Mouse (Mus musculus) heart, embryonic 11.5 days (tissue): Measurements from ENCODE around the gene Ccdc134. TPM values are rescaled to one million over a fixed set of nuclear protein-coding genes. Genes with fewer than 3 reads are reported as not detected.
A peak's percentile ranks its signal among the peaks of the same experiment; 100 is the strongest.

Source experiments
- ATAC-seq: fragments of 200-750 bp; cut with Nextera tagmentation; replicated peaks from 2 replicates; pipeline ENCODE4 v1.8.0; 2017; ENCODE audit warnings: moderate library complexity; ENCODE audit not compliant: insufficient number of reproducible peaks, low FRiP score, low TSS enrichment
- H3K27ac ChIP-seq: fragments of 300-500 bp; sonication (generic); 2 replicates; pipeline ENCODE4 v1.5.1; 2014; ENCODE audit warnings: mild to moderate bottlenecking, low read depth, low read length
- H3K27me3 ChIP-seq: fragments of 300-500 bp; sonication (generic); 2 replicates; pipeline ENCODE4 v1.6.1; 2014; ENCODE audit warnings: mild to moderate bottlenecking, low read length, mixed read lengths; ENCODE audit not compliant: control insufficient read depth, insufficient read depth
- H3K36me3 ChIP-seq: fragments of 300-500 bp; sonication (generic); 2 replicates; pipeline ENCODE4 v1.6.1; 2014; ENCODE audit warnings: mild to moderate bottlenecking, low read length, moderate library complexity, mixed read lengths; ENCODE audit not compliant: control insufficient read depth, insufficient read depth
- H3K4me1 ChIP-seq: fragments of 300-500 bp; sonication (generic); 2 replicates; pipeline ENCODE4 v1.6.1; 2014; ENCODE audit warnings: low read length; ENCODE audit not compliant: control insufficient read depth, insufficient read depth
- H3K4me2 ChIP-seq: fragments of 300-500 bp; sonication (generic); 2 replicates; pipeline ENCODE4 v1.6.1; 2014; ENCODE audit warnings: mild to moderate bottlenecking, moderate library complexity
- H3K4me3 ChIP-seq: fragments of 300-500 bp; sonication (generic); 2 replicates; pipeline ENCODE4 v1.5.1; 2014; ENCODE audit warnings: low read depth, low read length
- H3K9ac ChIP-seq: fragments of 300-500 bp; sonication (generic); 2 replicates; pipeline ENCODE4 v1.6.1; 2014; ENCODE audit warnings: mild to moderate bottlenecking, low read depth, low read length, moderate library complexity
- H3K9me3 ChIP-seq: fragments of 300-500 bp; sonication (generic); replicated peaks from 2 replicates; pipeline ENCODE4 v1.6.1; 2016; ENCODE audit warnings: low read length; ENCODE audit not compliant: control insufficient read depth
- WGBS: fragments of 180-500 bp; shearing (Covaris S2); extraction: QIAGEN DNeasy Blood & Tissue Kit; methylation state at CpG from one replicate; pipeline ENCODE4 v1.1.7; 2014; ENCODE audit not compliant: insufficient replicate concordance; 5-methylcytosine and 5-hydroxymethylcytosine counted together
- polyA plus RNA-seq: library from polyadenylated mRNA; unstranded; fragments of >200 nt; fragmentation: Nextera tagmentation; extraction: Ambion mirVana; gene quantifications from 2 replicates; pipeline ENCODE4 v1.2.1, GENCODE M21; 2014

Gene Ccdc134
- polyA plus RNA-seq, 1 experiment from 2014 or later = 9.5 TPM

- Histone ChIP-seq H3K27me3 (no peaks in the 10 kb centered on the region), H3K9me3 (no peaks in the 10 kb centered on the region), H3K27ac (no peak overlapping the region), H3K4me1 (peaks cover 13% of the 10 kb centered on the region), H3K36me3 (no peaks in the 10 kb centered on the region), H3K4me3 (no peak overlapping the region), H3K4me2 (no peak overlapping the region), H3K9ac (no peak overlapping the region)
- no peak for ATAC-seq
- WGBS = 89% methylated on average over 7 of the region's 7 CpGs
Measured at GRCm38 (mm10) chr15:82152435-82152834, 24.7 kb downstream of the Ccdc134 start.

- H3K27ac ChIP-seq = no peak overlapping the region
Measured at GRCm38 (mm10) chr15:82156298-82156697, 28.6 kb downstream of the Ccdc134 start.

GRCm38 (mm10) chr15:82156902-82157301 lies 29.2 kb downstream of the Ccdc134 start:
- Histone ChIP-seq H3K9me3 (no peaks in the 10 kb centered on the region), H3K4me2 (no peak overlapping the region), H3K27me3 (no peaks in the 10 kb centered on the region), H3K9ac (no peak overlapping the region), H3K27ac (no peak overlapping the region), H3K36me3 (no peaks in the 10 kb centered on the region), H3K4me3 (no peak overlapping the region), H3K4me1 (peaks cover 33% of the 10 kb centered on the region)
- ATAC-seq = no peak
- 62% methylated on average over 10 of the region's 10 CpGs for WGBS

More at GRCm38 (mm10) chr15:82156298-82156697, 28.6 kb downstream of the Ccdc134 start:
- H3K4me2 ChIP-seq = no peak overlapping the region
- no peaks in the 10 kb centered on the region for H3K27me3 ChIP-seq
- no peak for ATAC-seq
- H3K9ac ChIP-seq = no peak overlapping the region
- 90% methylated on average over 6 of the region's 6 CpGs for WGBS
- H3K4me3 ChIP-seq = no peak overlapping the region
- H3K36me3 ChIP-seq = no peaks in the 10 kb centered on the region
- no peaks in the 10 kb centered on the region for H3K9me3 ChIP-seq
- peaks cover 28% of the 10 kb centered on the region for H3K4me1 ChIP-seq

- H3K4me2 ChIP-seq = no peak overlapping the region
- H3K9ac ChIP-seq = no peak overlapping the region
- no peaks in the 10 kb centered on the region for H3K9me3 ChIP-seq
- ATAC-seq = no peak
- H3K36me3 ChIP-seq = no peaks in the 10 kb centered on the region
- 70% methylated on average over 17 of the region's 17 CpGs for WGBS
- no peak overlapping the region for H3K4me3 ChIP-seq
- H3K27me3 ChIP-seq = no peaks in the 10 kb centered on the region
- H3K27ac ChIP-seq = no peak overlapping the region
- peaks cover 38% of the 10 kb centered on the region for H3K4me1 ChIP-seq
Measured at GRCm38 (mm10) chr15:82158243-82159035, 30.7 kb downstream of the Ccdc134 start.

GRCm38 (mm10) chr15:82159471-82159870 lies 31.7 kb downstream of the Ccdc134 start:
- Histone ChIP-seq H3K4me3 (no peak overlapping the region), H3K27me3 (no peaks in the 10 kb centered on the region), H3K4me1 (peaks cover 46% of the 10 kb centered on the region), H3K9me3 (no peaks in the 10 kb centered on the region), H3K27ac (no peak overlapping the region), H3K9ac (no peak overlapping the region), H3K4me2 (no peak overlapping the region), H3K36me3 (no peaks in the 10 kb centered on the region)
- no peak for ATAC-seq
- 83% methylated on average over 9 of the region's 9 CpGs for WGBS

- no peaks in the 10 kb centered on the region for H3K36me3 ChIP-seq
- H3K9me3 ChIP-seq = no peaks in the 10 kb centered on the region
- H3K4me1 ChIP-seq = peaks cover 55% of the 10 kb centered on the region
- H3K27ac ChIP-seq = peak overlapping the region; percentile 10; the same call in 1 of the 2 replicates
- no peak overlapping the region for H3K4me2 ChIP-seq
- no peaks in the 10 kb centered on the region for H3K27me3 ChIP-seq
- no peak for ATAC-seq
- H3K4me3 ChIP-seq = no peak overlapping the region
- WGBS = 51% methylated on average over 11 of the region's 11 CpGs
- H3K9ac ChIP-seq = no peak overlapping the region
Measured at GRCm38 (mm10) chr15:82160731-82161640, 33.3 kb downstream of the Ccdc134 start.

- H3K4me1 ChIP-seq = peaks cover 64% of the 10 kb centered on the region
- H3K4me3 ChIP-seq = no peak overlapping the region
- 89% methylated on average over 12 of the region's 12 CpGs for WGBS
- no peaks in the 10 kb centered on the region for H3K9me3 ChIP-seq
- no peak for ATAC-seq
- H3K36me3 ChIP-seq = no peaks in the 10 kb centered on the region
- no peaks in the 10 kb centered on the region for H3K27me3 ChIP-seq
- no peak overlapping the region for H3K4me2 ChIP-seq
- no peak overlapping the region for H3K9ac ChIP-seq
- no peak overlapping the region for H3K27ac ChIP-seq
Measured at GRCm38 (mm10) chr15:82161965-82162600, 34.4 kb downstream of the Ccdc134 start.

- H3K36me3 ChIP-seq = no peaks in the 10 kb centered on the region
- no peak overlapping the region for H3K9ac ChIP-seq
- H3K27ac ChIP-seq = peak overlapping the region; percentile 80
- H3K9me3 ChIP-seq = no peaks in the 10 kb centered on the region
- H3K4me1 ChIP-seq = peaks cover 71% of the 10 kb centered on the region
- H3K4me3 ChIP-seq = no peak overlapping the region
- H3K27me3 ChIP-seq = no peaks in the 10 kb centered on the region
- no peak for ATAC-seq
- 75% methylated on average over 10 of the region's 10 CpGs for WGBS
- no peak overlapping the region for H3K4me2 ChIP-seq
Measured at GRCm38 (mm10) chr15:82163356-82164060, 35.8 kb downstream of the Ccdc134 start.
